ENCODE assay signal across 18 mouse cellular contexts in the genomic region with DNA sequence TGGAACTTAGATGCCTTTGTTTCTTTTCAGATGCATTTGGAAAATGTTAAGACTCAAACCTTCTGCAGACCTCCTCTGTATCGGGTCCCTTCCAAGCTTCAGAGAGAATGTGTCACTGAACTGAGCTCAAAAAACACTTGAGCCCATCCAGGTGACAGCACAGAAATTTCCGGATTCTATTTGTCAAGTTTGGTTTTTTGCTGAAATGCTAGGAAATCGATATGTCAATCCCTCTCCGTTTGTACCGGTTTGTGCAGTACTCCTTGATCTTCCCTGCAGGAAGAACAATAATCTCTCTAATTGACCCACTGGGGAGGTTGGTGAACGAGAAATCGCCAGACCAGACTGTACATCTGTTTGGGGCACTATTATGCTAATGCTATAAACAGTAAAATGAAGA. TPM values are rescaled to one million over a fixed set of nuclear protein-coding genes. Genes with fewer than 3 reads are reported as not detected.
DNase-seq lines count a peak whose midpoint lies in the region; ATAC-seq and TF ChIP-seq lines count a peak whose summit lies in the region.
"Had no signal": no experiment of that assay in that cellular context is flagged by ENCODE, and none has a peak within 500 bp of the region (broad histone marks: within the 10 kb centered on the region; RNA-seq: fewer than 3 reads in every experiment).

No protein-coding gene starts in this region.

- no peak overlapping the region for H3K9ac ChIP-seq in forebrain, embryonic 15.5 days (replicated peaks)
- H3K9ac ChIP-seq in forebrain, embryonic 13.5 days = peak overlapping the region; percentile 34; the same call in 1 of the 2 replicates
- H3K9ac ChIP-seq in hindbrain, postnatal 0 days (replicated peaks; ENCODE audit: low read length) = 0 out of 2 replicates have a peak overlapping the region, but pooled peaks have one; percentile 5
- H3K9ac ChIP-seq in neural tube, embryonic 12.5 days = no peak overlapping the region
- no peak overlapping the region for H3K9ac ChIP-seq in liver, embryonic 11.5 days (ENCODE audit: low read depth, low read length)
- H3K9ac ChIP-seq: kidney, embryonic 15.5 days; limb, embryonic 13.5 days; lung, embryonic 14.5 days had no signal

- TF ChIP-seq CTCF in hindbrain, postnatal 0 days (IDR thresholded peaks at IDR 0.05; ENCODE audit: low read depth) = no peak

- H3K36me3 ChIP-seq in forebrain, embryonic 10.5 days (replicated peaks) = no peaks in the 10 kb centered on the region
- H3K36me3 ChIP-seq in forebrain, embryonic 15.5 days = no peaks in the 10 kb centered on the region
- no peaks in the 10 kb centered on the region for H3K36me3 ChIP-seq in forebrain, embryonic 13.5 days (ENCODE audit: poor library complexity, severe bottlenecking)
- no peaks in the 10 kb centered on the region for H3K36me3 ChIP-seq in hindbrain, postnatal 0 days (ENCODE audit: insufficient read depth, low read length)
- no peaks in the 10 kb centered on the region for H3K36me3 ChIP-seq in neural tube, embryonic 12.5 days
- H3K36me3 ChIP-seq in liver, embryonic 11.5 days (ENCODE audit: control insufficient read depth, insufficient read depth, low read length) = no peaks in the 10 kb centered on the region
- H3K36me3 ChIP-seq: kidney, embryonic 15.5 days; limb, embryonic 13.5 days had no signal

- no peak for ATAC-seq in forebrain, embryonic 15.5 days (replicated peaks)
- ATAC-seq in forebrain, embryonic 13.5 days = no peak
- no peak for ATAC-seq in hindbrain, postnatal 0 days
- ATAC-seq in neural tube, embryonic 12.5 days (ENCODE audit: low FRiP score, low read depth) = no peak
- ATAC-seq in liver, embryonic 11.5 days (replicated peaks; ENCODE audit: low FRiP score) = no peak

- peak overlapping the region; percentile 62 for H3K4me3 ChIP-seq in forebrain, embryonic 10.5 days
- H3K4me3 ChIP-seq in forebrain, embryonic 15.5 days = no peak overlapping the region
- H3K4me3 ChIP-seq in forebrain, embryonic 13.5 days = peak overlapping the region; percentile 31
- peak overlapping the region; percentile 44 for H3K4me3 ChIP-seq in hindbrain, postnatal 0 days (ENCODE audit: low read length)
- H3K4me3 ChIP-seq in neural tube, embryonic 12.5 days = peak overlapping the region; percentile 26; the same call in 1 of the 2 replicates
- no peak overlapping the region for H3K4me3 ChIP-seq in liver, embryonic 11.5 days (ENCODE audit: low read depth, low read length)
- H3K4me3 ChIP-seq: kidney, embryonic 15.5 days; limb, embryonic 13.5 days had no signal

- no peak for DNase-seq in forebrain, embryonic 10.5 days (ENCODE audit: extremely low spot score, low spot score)
- no peak for DNase-seq in hindbrain, postnatal 0 days (ENCODE audit: low spot score)
- no peak for DNase-seq in thymus, postnatal 14 days
- no peak for DNase-seq in layer of hippocampus, postnatal 10 days (ENCODE audit: low spot score in 2 of 2)
- no peak for DNase-seq in liver, embryonic 11.5 days (ENCODE audit: low spot score)
- DNase-seq: heart, adult 18-20 months; layer of hippocampus, adult 9-11 months; lung, embryonic 14.5 days; right cerebral cortex, postnatal 25 days; thymus, postnatal 36 days had no signal

- H3K27me3 ChIP-seq in forebrain, embryonic 10.5 days (ENCODE audit: poor library complexity, severe bottlenecking) = peaks cover 100% of the 10 kb centered on the region
- peaks cover 74% of the 10 kb centered on the region for H3K27me3 ChIP-seq in forebrain, embryonic 15.5 days
- peaks cover 94% of the 10 kb centered on the region for H3K27me3 ChIP-seq in forebrain, embryonic 13.5 days
- peaks cover 55% of the 10 kb centered on the region for H3K27me3 ChIP-seq in hindbrain, postnatal 0 days (ENCODE audit: insufficient read depth, low read length)
- peaks cover 88% of the 10 kb centered on the region for H3K27me3 ChIP-seq in neural tube, embryonic 12.5 days (replicated peaks)
- peaks cover 95% of the 10 kb centered on the region for H3K27me3 ChIP-seq in liver, embryonic 11.5 days (replicated peaks; ENCODE audit: control insufficient read depth, insufficient read depth, low read length)

- 2% methylated on average over 7 of the region's 7 CpGs for WGBS in forebrain, embryonic 10.5 days
- WGBS in forebrain, embryonic 15.5 days = 1% methylated on average over 7 of the region's 7 CpGs
- WGBS in forebrain, embryonic 13.5 days = 3% methylated on average over 7 of the region's 7 CpGs
- WGBS in hindbrain, postnatal 0 days = 3% methylated on average over 7 of the region's 7 CpGs
- WGBS in neural tube, embryonic 12.5 days = 2% methylated on average over 7 of the region's 7 CpGs
- 6% methylated on average over 7 of the region's 7 CpGs for WGBS in liver, embryonic 11.5 days

- H3K4me1 ChIP-seq in forebrain, embryonic 10.5 days = peaks cover 63% of the 10 kb centered on the region
- H3K4me1 ChIP-seq in forebrain, embryonic 15.5 days = peaks cover 37% of the 10 kb centered on the region
- H3K4me1 ChIP-seq in forebrain, embryonic 13.5 days = peaks cover 50% of the 10 kb centered on the region
- no peaks in the 10 kb centered on the region for H3K4me1 ChIP-seq in hindbrain, postnatal 0 days (ENCODE audit: insufficient read depth, low read length)
- peaks cover 34% of the 10 kb centered on the region for H3K4me1 ChIP-seq in neural tube, embryonic 12.5 days
- peaks cover 6% of the 10 kb centered on the region; the same call in 1 of the 2 replicates for H3K4me1 ChIP-seq in liver, embryonic 11.5 days (replicated peaks; ENCODE audit: control insufficient read depth, insufficient read depth, low read length)

- peak overlapping the region; percentile 82; the same call in 1 of the 2 replicates for H3K27ac ChIP-seq in forebrain, embryonic 10.5 days
- H3K27ac ChIP-seq in forebrain, embryonic 15.5 days (replicated peaks) = no peak overlapping the region
- no peak overlapping the region for H3K27ac ChIP-seq in forebrain, embryonic 13.5 days
- H3K27ac ChIP-seq in hindbrain, postnatal 0 days = no peak overlapping the region
- H3K27ac ChIP-seq in neural tube, embryonic 12.5 days = no peak overlapping the region
- H3K27ac ChIP-seq in liver, embryonic 11.5 days (ENCODE audit: low read depth, low read length) = no peak overlapping the region
- H3K27ac ChIP-seq: kidney, embryonic 15.5 days; limb, embryonic 13.5 days had no signal

- no peak overlapping the region for H3K4me2 ChIP-seq in forebrain, embryonic 15.5 days (replicated peaks)
- peak overlapping the region; percentile 47 for H3K4me2 ChIP-seq in forebrain, embryonic 13.5 days
- H3K4me2 ChIP-seq in hindbrain, postnatal 0 days (ENCODE audit: low read depth, low read length) = peak overlapping the region; percentile 48
- no peak overlapping the region for H3K4me2 ChIP-seq in neural tube, embryonic 12.5 days (replicated peaks)
- H3K4me2 ChIP-seq in liver, embryonic 11.5 days = no peak overlapping the region
- H3K4me2 ChIP-seq: kidney, embryonic 15.5 days; limb, embryonic 13.5 days; lung, embryonic 14.5 days had no signal

- no peaks in the 10 kb centered on the region for H3K9me3 ChIP-seq in forebrain, embryonic 10.5 days
- H3K9me3 ChIP-seq in forebrain, embryonic 15.5 days = no peaks in the 10 kb centered on the region
- no peaks in the 10 kb centered on the region for H3K9me3 ChIP-seq in forebrain, embryonic 13.5 days (replicated peaks)
- H3K9me3 ChIP-seq in hindbrain, postnatal 0 days (ENCODE audit: low read length) = no peaks in the 10 kb centered on the region
- no peaks in the 10 kb centered on the region for H3K9me3 ChIP-seq in neural tube, embryonic 12.5 days
- no peaks in the 10 kb centered on the region for H3K9me3 ChIP-seq in liver, embryonic 11.5 days (ENCODE audit: control insufficient read depth, low read length)
- H3K9me3 ChIP-seq: kidney, embryonic 15.5 days; limb, embryonic 13.5 days had no signal

RNA-seq across cellular contexts. Expression of a gene that starts 2.0 kb away (rescaled TPM):
- polyA plus RNA-seq in forebrain, embryonic 10.5 days (2016; fragmentation: Nextera tagmentation; extraction: Ambion mirVana) = 1.3 and 2.3 TPM in 2 replicates
- 1.1 and 1.3 TPM in 2 replicates for polyA plus RNA-seq in forebrain, embryonic 15.5 days (2015; fragmentation: Nextera tagmentation; extraction: Ambion mirVana)
- 1.8 and 5.5 TPM in 2 replicates for polyA plus RNA-seq in forebrain, embryonic 13.5 days (2015; fragmentation: Nextera tagmentation; extraction: Ambion mirVana)
- total RNA-seq in hindbrain, postnatal 0 days (2014; rRNA removed) = 11.4 and 14.9 TPM in 2 replicates
- 1.6 and 2.1 TPM in 2 replicates for polyA plus RNA-seq in hindbrain, postnatal 0 days (2015; fragmentation: Nextera tagmentation; extraction: Ambion mirVana)
- polyA plus RNA-seq in neural tube, embryonic 12.5 days (2016; fragmentation: Nextera tagmentation; extraction: Ambion mirVana) = 2.9 and 3.4 TPM in 2 replicates
- under 1 TPM; 0.46 to 0.51 TPM for total RNA-seq in layer of hippocampus, postnatal 10 days (2021)
- polyA plus RNA-seq in liver, embryonic 11.5 days (2014; fragmentation: Nextera tagmentation; extraction: Ambion mirVana) = not detected in 2 replicates
- total RNA-seq: adrenal gland, postnatal 4 days; heart, adult 18-20 months; hematopoietic stem cell, adult 5-6 weeks; megakaryocyte, adult 5-6 weeks had no signal
- polyA plus RNA-seq: kidney, embryonic 15.5 days; limb, embryonic 13.5 days; lung, embryonic 14.5 days had no signal

Comparison
In these comparisons a context has a peak if more than half of its experiments do, and no peak if none do; other contexts are left out.
1. H3K4me3 ChIP-seq: peak in forebrain, embryonic 10.5 days (single experiment), forebrain, embryonic 13.5 days (single experiment), hindbrain, postnatal 0 days (single experiment) and neural tube, embryonic 12.5 days (single experiment); none in forebrain, embryonic 15.5 days (single experiment) and liver, embryonic 11.5 days (single experiment).
2. H3K4me2 ChIP-seq: peak in forebrain, embryonic 13.5 days (single experiment) and hindbrain, postnatal 0 days (single experiment); none in forebrain, embryonic 15.5 days (single experiment), neural tube, embryonic 12.5 days (single experiment) and liver, embryonic 11.5 days (single experiment).
3. H3K9ac ChIP-seq: peak in forebrain, embryonic 13.5 days (single experiment) and hindbrain, postnatal 0 days (single experiment); none in forebrain, embryonic 15.5 days (single experiment), neural tube, embryonic 12.5 days (single experiment) and liver, embryonic 11.5 days (single experiment).